Mouse (Mus musculus) 3T3-L1 (cell line): Measurements from ENCODE around the gene Ptn.

Experiments used
- DNase-seq: peaks from one replicate; pipeline ENCODE4 v3.0.0-alpha.2; 2015; ENCODE audit warnings: low read depth, low spot score

Gene Ptn

DNA sequence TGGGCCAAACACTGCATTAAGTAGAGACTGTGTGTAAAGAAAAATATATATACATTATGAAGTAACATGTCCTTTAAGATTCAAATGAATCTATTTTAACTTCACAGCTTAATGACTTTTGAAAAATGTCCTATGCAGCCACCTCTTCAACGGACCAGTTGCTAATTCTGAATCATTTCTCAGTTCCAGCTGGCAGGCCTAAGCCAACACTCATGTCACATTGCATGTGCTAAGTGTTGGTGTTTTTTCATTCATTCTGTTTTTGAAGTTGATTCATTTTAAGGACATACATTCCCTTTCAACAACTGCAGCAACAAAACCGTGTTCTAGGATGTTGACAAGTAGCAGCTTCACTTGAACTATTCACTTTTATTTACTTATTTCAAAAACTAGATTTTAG lies 6.0 kb upstream of the Ptn start:
- DNase-seq: no peak

DNA sequence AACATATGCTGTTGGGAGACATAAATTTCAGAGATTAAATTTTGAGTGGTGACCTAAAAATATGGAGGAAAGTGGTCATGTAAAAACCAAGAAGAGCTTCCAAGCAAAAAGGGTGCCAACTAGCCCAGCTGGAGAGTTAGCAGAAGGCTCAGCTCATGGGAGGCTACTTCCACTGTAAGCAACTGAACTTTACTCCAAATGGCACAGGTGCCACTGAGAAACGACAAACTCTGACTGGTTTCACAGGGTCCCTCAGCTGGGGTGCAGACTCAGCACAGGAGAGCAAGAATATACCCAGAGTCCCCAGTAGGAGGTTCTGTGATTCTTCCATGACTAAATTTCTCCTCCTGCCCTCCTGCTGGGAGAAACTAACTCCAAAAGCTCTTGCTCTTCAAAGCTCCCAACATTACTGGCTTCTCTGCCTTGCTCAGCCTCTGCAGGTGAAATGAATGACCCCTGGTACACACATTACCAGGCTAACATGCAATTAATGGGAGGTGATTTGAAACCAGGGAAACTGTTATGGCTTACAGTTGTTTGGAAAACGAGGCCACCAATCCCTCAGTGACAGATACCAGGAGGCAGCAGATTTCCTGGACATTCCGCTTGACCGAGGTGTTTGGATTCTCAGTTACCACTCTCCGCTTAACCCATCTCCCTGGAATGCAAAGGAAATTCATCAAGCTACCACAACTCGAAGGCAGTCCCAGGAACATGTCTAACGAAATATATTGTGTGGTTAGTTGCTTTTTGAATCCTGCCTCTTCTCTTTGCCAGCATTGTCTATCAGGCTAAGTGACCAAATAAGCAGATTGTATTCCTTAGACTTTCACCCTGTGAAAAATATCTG lies 2.9 kb upstream of the Ptn start:
- peak; percentile 92 for DNase-seq

DNA sequence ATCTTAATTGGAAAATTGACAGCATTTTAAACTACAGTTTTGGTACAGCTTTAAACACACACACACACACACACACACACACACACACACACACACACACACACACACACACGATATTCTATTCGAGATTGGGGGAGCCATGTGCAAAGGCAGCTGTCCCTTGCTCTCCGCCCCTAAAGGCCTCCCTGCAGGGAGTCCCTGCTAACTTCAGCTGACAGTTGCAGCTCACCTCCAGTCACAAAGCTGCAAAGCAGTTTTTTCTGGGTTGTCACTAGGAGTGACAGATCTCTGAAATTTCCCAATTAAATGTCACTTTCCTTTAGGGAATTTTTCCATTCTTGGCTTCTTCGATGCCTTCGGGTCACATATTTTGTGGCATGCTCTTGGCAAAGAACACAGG lies 428 bp upstream of the Ptn start:
- no peak for DNase-seq

DNA sequence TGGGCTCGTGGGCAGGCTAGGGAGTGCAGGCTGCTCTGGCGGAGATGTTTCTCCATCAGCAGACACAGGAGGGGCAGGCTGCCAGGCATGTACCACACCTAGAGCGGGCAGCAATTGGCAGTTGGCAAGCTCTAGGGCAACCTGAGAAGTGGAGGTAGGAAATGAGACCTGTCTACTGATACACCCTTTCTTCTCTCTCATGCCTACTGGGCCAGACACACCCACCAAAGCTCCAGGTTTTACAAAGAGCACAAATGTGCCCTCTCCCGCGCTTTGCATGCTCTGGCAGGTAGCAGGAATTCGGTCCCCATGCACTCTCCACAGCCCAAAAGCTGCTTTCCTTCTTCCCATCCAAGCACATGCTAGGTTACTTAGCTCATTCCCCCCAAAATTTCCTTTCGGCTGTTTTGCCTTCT lies 701 bp downstream of the Ptn start:
- DNase-seq: peak; percentile 69

DNA sequence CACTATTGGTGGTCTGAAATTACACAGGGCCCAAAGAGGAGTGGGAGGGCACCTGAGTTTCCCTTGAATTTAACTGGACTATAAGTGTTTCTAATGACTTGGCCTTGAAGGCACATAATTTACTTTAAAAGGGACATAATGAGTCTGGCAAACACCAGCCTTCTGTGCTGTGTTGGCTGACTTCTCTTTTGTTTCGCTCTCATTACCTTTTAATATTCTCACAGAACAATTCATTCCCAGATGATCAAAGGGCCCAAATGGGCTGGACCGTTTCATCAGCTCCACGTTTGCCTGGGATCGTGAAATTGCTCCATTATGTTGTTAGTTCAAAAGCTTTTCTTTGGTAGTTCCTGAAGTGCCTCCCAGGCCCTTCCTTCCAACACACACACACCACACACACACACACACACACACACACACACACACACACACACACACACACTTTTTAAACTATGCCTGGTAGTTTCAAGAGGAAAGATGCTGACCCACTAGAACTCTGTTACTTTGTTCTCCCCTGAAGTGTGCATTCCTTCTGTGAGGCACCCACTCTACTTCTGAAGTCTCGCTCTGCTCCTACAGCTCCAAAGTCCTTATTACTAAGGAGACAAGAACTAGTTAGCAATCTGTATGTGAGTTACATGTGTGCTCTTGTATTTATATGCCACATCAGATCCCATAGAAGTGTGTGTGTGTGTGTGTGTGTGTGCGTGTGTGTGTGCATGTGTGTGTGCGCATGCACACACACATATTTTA lies 1.5 kb downstream of the Ptn start:
- DNase-seq: no peak

DNA sequence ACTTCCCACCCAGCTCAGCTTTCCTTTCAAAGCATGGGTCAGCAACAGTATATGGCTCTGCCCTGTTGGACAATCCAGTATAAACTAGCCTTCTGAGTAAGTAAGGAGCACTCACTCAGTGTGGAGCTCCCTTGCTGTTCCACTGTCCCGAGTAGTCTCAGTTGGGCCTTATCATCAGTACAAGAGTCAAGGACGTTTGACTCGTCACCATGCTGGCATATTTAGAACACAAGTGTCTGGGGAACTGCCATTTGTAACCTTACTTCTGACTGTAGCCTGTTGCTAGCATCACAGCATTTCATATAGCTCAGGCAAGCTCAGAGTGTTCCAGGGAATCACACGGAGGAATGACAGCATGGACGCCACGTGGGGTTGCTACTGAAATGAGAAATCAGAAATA lies 3.1 kb downstream of the Ptn start:
- DNase-seq: no peak

DNA sequence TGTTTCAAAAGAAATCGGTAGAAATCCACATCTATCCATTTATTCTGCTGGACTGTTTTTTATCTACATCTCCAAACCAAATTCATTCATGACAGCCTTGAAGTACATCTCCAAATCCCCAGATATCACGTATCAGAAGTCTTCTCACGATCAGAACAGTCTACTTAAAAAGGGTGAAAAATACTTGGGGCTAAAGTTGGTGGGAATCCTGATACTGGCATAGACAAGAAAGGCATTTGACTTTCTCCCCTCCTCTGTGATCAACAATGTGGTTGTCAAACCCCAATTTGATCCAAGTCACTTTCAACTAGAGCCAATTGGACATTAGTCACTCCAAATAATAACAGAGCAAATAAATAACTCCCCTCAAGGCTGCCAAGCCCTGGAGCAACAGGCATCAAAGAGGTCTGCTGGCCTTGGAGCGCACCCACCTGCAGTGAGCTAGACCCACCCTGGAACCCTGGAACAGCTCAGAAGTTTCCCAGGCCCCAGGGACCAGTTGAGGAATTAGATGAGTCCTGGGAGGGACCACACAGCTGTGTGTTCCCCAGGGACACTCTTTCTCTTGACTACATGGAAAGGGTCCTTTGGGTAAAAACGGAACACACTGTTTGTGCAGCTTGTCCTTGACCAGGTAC lies 9.6 kb downstream of the Ptn start:
- no peak for DNase-seq

DNA sequence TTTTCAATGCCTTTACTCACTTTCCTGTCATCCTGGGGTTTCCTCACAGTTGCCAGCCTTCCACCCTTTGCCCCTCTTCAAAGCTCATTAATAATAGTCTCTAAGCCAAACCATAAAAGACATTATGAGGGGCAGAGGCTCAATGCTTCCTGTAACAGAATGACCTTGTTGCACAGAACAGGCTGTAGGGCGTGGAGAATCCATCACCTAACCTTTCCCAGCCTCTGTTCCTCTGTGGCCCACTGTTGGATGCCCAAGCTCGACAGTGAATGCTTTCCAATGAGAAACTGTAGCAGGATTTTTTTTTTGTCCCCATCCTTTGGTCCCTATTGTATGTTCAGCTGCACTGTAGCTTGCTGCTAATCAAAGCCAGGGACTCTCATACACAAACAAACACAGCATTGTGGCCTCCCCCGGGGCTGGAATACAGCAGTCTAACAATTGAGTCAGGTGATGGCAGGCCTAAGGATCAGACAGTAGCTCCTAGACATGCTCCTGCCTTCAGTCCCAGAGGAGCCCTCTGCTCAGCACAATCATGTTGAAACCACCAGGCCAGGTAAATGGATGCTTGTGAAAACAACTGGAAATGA lies 12.9 kb downstream of the Ptn start:
- DNase-seq: no peak

DNA sequence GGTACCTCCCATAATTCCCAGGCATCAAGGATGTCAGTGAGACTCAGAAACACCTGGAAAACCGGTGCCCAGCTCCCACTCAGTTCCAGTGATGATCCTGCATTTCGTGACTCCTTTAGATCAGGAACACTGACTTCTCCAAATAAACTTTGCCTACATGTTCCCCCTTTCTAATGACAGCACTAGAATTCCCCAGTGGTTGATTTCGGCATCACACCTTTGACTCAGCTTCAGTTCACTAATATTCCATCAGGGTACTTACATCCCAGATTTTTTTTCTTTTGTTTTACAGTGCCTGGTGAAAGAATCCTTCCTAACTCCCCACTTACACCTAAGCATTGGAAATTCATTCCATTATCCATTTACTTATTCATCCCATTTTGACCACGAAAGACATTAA lies 15.5 kb downstream of the Ptn start:
- peak; percentile 81 for DNase-seq

DNA sequence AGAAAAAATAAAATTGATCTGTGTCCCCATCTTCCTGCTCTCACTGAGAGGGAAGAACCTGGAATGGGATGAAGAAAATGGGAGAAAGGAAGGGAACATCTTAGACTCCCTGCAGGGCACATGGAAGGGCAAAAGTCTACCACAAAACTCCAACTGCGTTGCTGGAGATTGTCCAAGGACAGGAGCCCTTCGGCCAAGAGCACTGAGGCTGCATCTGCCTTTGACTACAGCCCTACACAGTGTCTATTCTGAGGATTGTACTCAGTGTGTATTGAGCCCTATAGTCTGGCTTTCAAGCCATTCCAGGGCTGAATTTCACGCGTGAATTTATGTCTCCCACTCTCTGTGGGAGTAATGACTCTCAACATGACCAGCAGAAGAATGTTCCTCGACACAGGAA lies 16.2 kb downstream of the Ptn start:
- DNase-seq: peak; percentile 60

DNA sequence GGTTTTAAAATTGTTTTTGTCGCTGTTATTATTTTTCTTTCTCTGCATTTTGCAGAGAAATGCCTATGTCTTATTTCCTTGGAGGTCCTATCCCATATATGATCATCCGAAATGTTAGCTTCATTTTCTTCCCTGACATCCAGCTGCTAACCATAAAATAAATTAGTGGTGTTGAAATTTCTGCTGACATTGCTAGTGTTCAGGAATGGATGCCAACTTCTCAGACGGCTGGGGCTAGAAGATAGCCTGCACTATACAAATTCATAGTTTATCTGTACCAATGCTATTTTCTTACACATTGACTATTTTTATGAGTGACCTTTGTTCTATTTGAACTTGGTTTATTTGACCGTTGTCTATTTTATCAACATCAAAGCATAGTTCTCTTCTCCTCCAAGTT lies 20.8 kb downstream of the Ptn start:
- DNase-seq: no peak

DNA sequence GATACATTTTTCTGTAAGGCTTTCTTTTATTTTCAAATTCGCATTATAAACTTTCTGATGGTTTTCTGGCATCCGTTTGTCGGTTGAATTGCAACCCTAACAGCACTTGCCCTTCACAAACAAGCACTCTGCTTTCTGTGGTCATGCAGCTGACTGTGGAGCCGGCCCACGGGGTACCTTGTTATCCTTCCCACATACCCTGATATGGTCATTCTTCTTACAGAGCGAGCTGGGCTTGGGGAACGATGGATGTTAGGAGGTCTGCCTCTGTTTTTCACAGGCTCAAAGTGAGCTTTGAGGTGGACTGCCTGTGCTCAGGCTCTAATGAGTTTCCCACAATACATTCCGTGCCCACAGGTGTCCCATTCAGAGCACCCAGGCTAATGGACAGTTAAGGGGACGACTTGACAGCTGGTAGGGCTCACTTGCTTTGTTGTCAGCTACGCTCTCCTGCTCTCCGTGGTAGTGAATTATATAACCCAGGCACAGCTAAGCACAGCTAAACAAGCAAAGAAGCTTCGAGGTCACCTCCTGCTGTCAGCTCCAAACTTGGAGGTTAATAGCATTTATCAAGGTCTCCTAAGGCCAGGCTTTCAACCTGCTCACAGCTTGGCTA lies 21.3 kb downstream of the Ptn start:
- no peak for DNase-seq

DNA sequence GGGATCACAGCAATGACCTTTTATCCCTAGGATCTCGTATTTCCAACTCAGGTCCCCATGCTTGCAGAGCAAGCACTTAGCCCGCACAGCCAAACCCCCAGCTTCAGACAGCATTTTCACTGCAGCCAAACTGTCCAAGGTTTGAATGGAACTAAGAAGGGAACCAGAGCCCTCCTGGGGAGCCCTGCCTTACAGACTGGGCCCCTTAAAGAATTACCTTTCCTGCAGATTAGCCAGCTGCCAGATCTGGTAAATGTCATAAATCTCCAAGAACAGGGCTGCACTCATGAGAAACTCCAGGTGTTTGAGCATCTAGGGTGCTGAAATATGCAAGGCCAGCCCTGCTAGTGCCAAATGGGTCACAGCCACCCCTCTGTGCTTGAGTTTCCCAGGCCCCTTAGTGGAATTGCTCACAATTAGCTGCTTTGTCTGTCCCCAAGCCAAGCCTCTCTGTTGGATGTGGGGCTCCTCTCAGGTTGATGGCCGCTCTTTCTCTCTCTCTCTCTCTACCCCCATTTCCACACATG lies 25.3 kb downstream of the Ptn start:
- DNase-seq: no peak

DNA sequence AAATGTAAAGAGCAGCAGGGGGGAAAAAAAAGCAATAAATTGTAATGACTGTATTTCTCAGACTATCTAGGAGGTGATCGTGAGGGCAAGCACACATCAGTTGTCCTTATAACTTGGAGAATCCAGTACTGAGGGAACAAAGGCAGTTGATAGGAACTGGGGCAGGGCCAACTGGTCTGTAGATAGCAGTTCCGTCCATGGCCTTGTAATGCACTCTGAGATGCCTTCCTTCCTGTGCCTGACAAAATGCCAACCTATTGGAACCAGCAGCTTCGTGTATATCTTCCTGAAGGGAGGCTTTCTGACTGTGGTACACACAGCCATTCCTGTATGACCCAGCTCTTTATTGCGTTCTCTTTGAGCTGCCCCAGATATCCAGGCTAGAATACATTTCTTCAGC lies 27.5 kb downstream of the Ptn start:
- no peak for DNase-seq

DNA sequence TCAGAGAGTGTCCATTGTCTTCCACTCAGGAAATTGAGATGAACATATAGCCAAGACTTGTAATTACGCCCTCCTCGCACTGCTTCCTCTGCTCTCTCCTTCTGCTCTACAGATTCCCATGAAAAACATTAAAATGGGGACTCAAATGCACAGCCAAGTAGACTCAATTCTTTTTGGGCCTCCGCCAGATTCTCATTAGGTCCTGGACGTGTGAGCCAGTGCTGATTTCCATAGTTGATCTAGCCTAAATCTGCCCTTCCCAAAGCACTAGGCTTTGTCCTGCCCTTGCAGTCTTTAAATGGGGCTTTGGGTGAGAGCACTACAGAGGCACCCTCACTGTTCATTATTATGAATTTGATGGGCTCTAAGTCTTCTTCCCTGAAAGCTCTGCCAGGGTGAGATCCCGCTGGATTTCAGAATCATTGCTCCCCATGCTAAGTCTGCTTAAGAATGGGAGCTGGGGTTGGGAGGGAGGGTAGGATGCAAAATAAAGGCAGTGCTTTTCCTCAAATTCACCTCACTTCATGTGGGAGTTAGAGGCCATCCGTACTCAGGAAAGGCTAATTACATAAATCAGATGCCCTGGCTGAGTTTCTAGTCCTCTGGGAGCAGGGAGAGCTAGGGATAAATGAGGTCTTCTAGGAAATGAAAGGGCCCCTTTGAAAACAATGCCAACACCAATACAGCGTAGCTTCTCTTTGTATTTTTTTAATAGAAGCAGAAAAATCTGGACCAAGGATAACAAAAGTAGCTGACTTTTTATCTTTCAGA lies 32.3 kb downstream of the Ptn start:
- DNase-seq: no peak

DNA sequence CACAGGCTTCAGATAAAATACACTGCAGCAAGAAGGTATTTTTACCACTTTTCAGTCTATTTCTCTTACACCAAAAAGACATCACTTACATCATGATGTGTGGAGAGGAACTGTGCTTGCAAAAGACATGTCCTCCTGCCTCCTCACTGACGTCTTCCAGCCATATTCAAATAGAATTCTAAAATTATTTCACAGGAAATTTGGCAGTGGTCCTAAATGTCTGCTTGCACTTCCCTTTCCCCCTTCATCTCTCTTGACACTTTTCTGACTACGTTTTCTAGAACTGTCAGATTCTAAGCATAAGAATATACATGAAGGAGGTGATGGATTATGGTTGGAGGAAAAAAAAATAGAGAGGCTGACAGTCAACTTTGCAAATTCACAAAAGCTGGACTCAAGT lies 33.0 kb downstream of the Ptn start:
- DNase-seq: no peak

DNA sequence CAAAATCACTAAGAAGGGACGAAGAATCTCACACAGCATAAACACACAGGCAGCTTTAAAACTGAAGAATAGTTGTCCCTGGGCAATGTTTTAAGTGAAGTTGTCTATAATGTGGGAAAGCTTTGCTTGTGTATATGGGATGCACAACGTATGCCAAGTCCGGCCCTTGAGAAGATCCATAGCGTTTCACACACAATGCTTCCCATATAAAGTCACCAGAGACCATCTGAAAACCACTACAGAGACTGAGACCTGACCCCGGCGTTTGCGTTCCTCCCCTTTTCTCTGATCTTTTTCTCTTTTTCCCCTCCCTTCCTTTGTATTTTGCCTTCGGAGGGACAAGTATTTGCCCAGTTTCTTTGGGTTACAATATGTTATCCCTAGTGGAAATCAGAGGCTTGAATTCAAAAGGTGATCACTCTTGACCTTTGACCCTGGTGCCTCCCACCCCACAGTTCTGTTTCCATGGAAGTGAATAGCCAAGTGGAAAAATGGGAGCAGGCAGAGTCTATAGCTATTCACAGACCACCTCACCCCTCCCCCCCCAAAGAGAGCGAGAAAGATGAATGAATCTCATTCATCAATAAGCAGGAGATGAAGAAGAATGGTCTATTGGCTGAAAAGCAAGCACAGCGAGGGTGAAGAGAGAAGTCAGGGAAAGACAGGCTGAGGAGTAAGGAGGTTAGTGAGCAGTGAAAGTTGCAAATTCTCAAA lies 34.2 kb downstream of the Ptn start:
- DNase-seq: no peak

DNA sequence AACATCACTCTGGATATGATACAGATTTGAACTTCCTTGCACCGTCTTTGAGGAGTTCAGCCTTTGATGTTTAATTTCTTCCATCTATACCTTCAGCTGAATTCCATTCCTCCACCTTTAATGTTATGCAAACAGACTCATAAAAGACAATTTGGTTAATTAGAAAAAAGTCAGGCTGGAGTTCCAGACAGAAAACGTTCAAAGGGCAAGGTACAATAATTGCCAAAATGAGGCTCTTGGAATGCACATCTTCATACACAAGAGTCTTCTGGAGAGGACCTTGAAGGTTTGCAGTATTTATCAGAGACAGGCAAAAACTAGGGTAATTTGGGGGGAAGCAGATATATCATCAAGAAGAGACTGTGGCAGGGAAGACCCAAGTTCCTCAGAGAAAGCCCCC lies 37.5 kb downstream of the Ptn start:
- no peak for DNase-seq

DNA sequence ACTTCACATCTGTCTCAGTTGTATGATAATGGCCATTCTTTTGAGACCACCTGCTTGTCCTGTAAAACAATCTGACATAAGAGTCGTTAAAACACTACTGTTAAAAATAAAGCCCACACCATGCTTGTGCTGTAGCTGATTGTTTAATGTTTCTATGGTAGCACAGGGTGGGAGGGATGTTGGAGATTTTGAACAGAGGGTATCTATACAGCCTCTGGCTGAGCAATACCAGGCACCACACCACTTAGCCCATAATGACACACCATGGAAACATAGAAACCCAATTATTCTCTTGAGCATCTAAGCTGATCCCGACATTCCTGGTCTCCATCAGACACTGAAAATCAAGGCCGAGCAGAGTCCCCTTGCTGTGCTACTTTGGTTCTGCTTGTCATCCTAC lies 41.0 kb downstream of the Ptn start:
- no peak for DNase-seq

DNA sequence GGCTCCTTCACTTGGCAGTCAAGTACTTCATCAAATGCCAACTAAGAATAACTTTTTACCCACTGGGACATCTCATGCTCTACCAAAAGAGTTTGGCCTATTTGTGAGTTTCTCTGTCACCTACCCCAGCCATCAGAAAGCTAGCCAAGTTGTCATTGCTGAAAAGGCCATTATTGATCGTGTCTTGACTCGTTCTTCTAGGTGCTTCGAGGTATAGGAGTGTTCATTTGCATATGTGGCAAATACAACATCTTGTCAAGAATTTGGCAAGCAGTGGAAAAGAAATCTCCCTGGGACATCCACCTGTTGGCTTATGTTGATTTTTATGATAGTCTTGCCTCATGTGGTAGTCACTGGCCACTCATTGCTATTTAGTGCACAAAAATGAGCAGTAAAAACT lies 43.1 kb downstream of the Ptn start:
- no peak for DNase-seq
